Mouse (Mus musculus): Measurements from ENCODE around the gene Acot8. TPM values are rescaled to one million over a fixed set of nuclear protein-coding genes. Genes with fewer than 3 reads are reported as not detected.

The Acot8 gene
- polyA plus RNA-seq (2012; rRNA removed) (31.5 and 41.2 TPM in 2 replicates), polyA plus RNA-seq (2014; fragmentation: Nextera tagmentation; extraction: Ambion mirVana) (14.0 and 15.2 TPM in 2 replicates)

- TF ChIP-seq POLR2A (IDR thresholded peaks at IDR 0.05; ENCODE audit: borderline replicate concordance, extremely low read depth, insufficient read depth, insufficient read length), result peak; percentile 76; the same call in 1 of the 2 replicates
- peak; percentile 98 for DNase-seq (ENCODE audit: low spot score)
- WGBS, result under 1% methylated on average over 47 of the region's 47 CpGs
Measured at GRCm38 (mm10) chr2:164804533-164805331, at the start of gene Acot8, which contains the start of gene Zswim3. Gene Acot8, minus strand, starts transcription at chr2:164804882. Gene Zswim3, plus strand, starts transcription at chr2:164805098.

GRCm38 (mm10) chr2:164850061-164850460 is 45.4 kb upstream of the Acot8 start:
- ATAC-seq (ENCODE audit: low FRiP score, low read depth) (no peak), DNase-seq (ENCODE audit: low spot score) (no peak)
- no peak overlapping the region for H3K9ac ChIP-seq (ENCODE audit: low read depth, low read length, severe bottlenecking)
- TF ChIP-seq POLR2A (IDR thresholded peaks at IDR 0.05; ENCODE audit: borderline replicate concordance, extremely low read depth, insufficient read depth, insufficient read length), result no peak
- no peaks in the 10 kb centered on the region for H3K36me3 ChIP-seq (ENCODE audit: control insufficient read depth, insufficient read depth, low read length)
- no peaks in the 10 kb centered on the region for H3K9me3 ChIP-seq (ENCODE audit: control insufficient read depth, low read length)
- H3K27me3 ChIP-seq (ENCODE audit: control insufficient read depth, insufficient read depth, low read length), result peaks cover 4% of the 10 kb centered on the region
- no peaks in the 10 kb centered on the region for H3K4me1 ChIP-seq (ENCODE audit: control insufficient read depth, insufficient read depth, low read length)
- H3K4me3 ChIP-seq (replicated peaks; ENCODE audit: low read length), result no peak overlapping the region
- no peak overlapping the region for H3K27ac ChIP-seq (replicated peaks; ENCODE audit: low read depth, low read length)
- H3K4me2 ChIP-seq (replicated peaks; ENCODE audit: low read depth, low read length, severe bottlenecking), result no peak overlapping the region
- 85% methylated on average over 8 of the region's 8 CpGs for WGBS

More at GRCm38 (mm10) chr2:164804533-164805331, at the start of gene Acot8, which contains the start of gene Zswim3:
- Histone ChIP-seq H3K36me3 (ENCODE audit: control insufficient read depth, insufficient read depth, low read length) (peaks cover 23% of the 10 kb centered on the region), H3K27me3 (ENCODE audit: control insufficient read depth, insufficient read depth, low read length) (no peaks in the 10 kb centered on the region), H3K4me2 (replicated peaks; ENCODE audit: low read depth, low read length, severe bottlenecking) (peak within 1 kb of the TSS; percentile 85), H3K27ac (replicated peaks; ENCODE audit: low read depth, low read length) (peak within 1 kb of the TSS; percentile 35), H3K4me1 (ENCODE audit: control insufficient read depth, insufficient read depth, low read length) (peaks cover 9% of the 10 kb centered on the region), H3K9me3 (ENCODE audit: control insufficient read depth, low read length) (no peaks in the 10 kb centered on the region), H3K4me3 (replicated peaks; ENCODE audit: low read length) (peak within 1 kb of the TSS; percentile 73), H3K9ac (ENCODE audit: low read depth, low read length, severe bottlenecking) (peak within 1 kb of the TSS; percentile 69)
- peak; percentile 98 for ATAC-seq (ENCODE audit: low FRiP score, low read depth)

GRCm38 (mm10) chr2:164845782-164846181 is 41.1 kb upstream of the Acot8 start:
- no peak overlapping the region for H3K27ac ChIP-seq (replicated peaks; ENCODE audit: low read depth, low read length)
- ATAC-seq (ENCODE audit: low FRiP score, low read depth) (no peak), DNase-seq (ENCODE audit: low spot score) (no peak)
- no peak overlapping the region for H3K4me2 ChIP-seq (replicated peaks; ENCODE audit: low read depth, low read length, severe bottlenecking)
- no peaks in the 10 kb centered on the region for H3K4me1 ChIP-seq (ENCODE audit: control insufficient read depth, insufficient read depth, low read length)
- no peak overlapping the region for H3K9ac ChIP-seq (ENCODE audit: low read depth, low read length, severe bottlenecking)
- WGBS, result 51% methylated on average over 3 of the region's 3 CpGs
- no peak for TF ChIP-seq POLR2A (IDR thresholded peaks at IDR 0.05; ENCODE audit: borderline replicate concordance, extremely low read depth, insufficient read depth, insufficient read length)
- no peaks in the 10 kb centered on the region for H3K36me3 ChIP-seq (ENCODE audit: control insufficient read depth, insufficient read depth, low read length)
- no peak overlapping the region for H3K4me3 ChIP-seq (replicated peaks; ENCODE audit: low read length)
- H3K9me3 ChIP-seq (ENCODE audit: control insufficient read depth, low read length), result no peaks in the 10 kb centered on the region
- H3K27me3 ChIP-seq (ENCODE audit: control insufficient read depth, insufficient read depth, low read length), result no peaks in the 10 kb centered on the region

- no peak for DNase-seq (ENCODE audit: low spot score)
- Histone ChIP-seq H3K4me3 (replicated peaks; ENCODE audit: low read length) (no peak overlapping the region), H3K27ac (replicated peaks; ENCODE audit: low read depth, low read length) (no peak overlapping the region), H3K27me3 (ENCODE audit: control insufficient read depth, insufficient read depth, low read length) (no peaks in the 10 kb centered on the region), H3K9me3 (ENCODE audit: control insufficient read depth, low read length) (no peaks in the 10 kb centered on the region), H3K4me2 (replicated peaks; ENCODE audit: low read depth, low read length, severe bottlenecking) (no peak overlapping the region), H3K4me1 (ENCODE audit: control insufficient read depth, insufficient read depth, low read length) (peaks cover 12% of the 10 kb centered on the region), H3K9ac (ENCODE audit: low read depth, low read length, severe bottlenecking) (no peak overlapping the region), H3K36me3 (ENCODE audit: control insufficient read depth, insufficient read depth, low read length) (peaks cover 32% of the 10 kb centered on the region)
- no peak for TF ChIP-seq POLR2A (IDR thresholded peaks at IDR 0.05; ENCODE audit: borderline replicate concordance, extremely low read depth, insufficient read depth, insufficient read length)
- ATAC-seq (ENCODE audit: low FRiP score, low read depth), result no peak
- 98% methylated on average over 4 of the region's 4 CpGs for WGBS
Measured at GRCm38 (mm10) chr2:164835164-164835563, 30.5 kb upstream of the Acot8 start.

- TF ChIP-seq POLR2A (IDR thresholded peaks at IDR 0.05; ENCODE audit: borderline replicate concordance, extremely low read depth, insufficient read depth, insufficient read length), result no peak
- Histone ChIP-seq H3K4me2 (replicated peaks; ENCODE audit: low read depth, low read length, severe bottlenecking) (peak overlapping the region; percentile 97), H3K9ac (ENCODE audit: low read depth, low read length, severe bottlenecking) (peak overlapping the region; percentile 74), H3K27ac (replicated peaks; ENCODE audit: low read depth, low read length) (no peak overlapping the region), H3K36me3 (ENCODE audit: control insufficient read depth, insufficient read depth, low read length) (peaks cover 26% of the 10 kb centered on the region), H3K9me3 (ENCODE audit: control insufficient read depth, low read length) (no peaks in the 10 kb centered on the region), H3K4me1 (ENCODE audit: control insufficient read depth, insufficient read depth, low read length) (peaks cover 12% of the 10 kb centered on the region), H3K4me3 (replicated peaks; ENCODE audit: low read length) (peak overlapping the region; percentile 74), H3K27me3 (ENCODE audit: control insufficient read depth, insufficient read depth, low read length) (no peaks in the 10 kb centered on the region)
- no peak for ATAC-seq (ENCODE audit: low FRiP score, low read depth)
- DNase-seq (ENCODE audit: low spot score), result no peak
- WGBS, result 45% methylated on average over 8 of the region's 8 CpGs
Measured at GRCm38 (mm10) chr2:164834531-164834930, 29.8 kb upstream of the Acot8 start.
